Mouse (Mus musculus) cerebellum, adult 2 months (tissue): ENCODE measurements around the gene Tmem192.

ENCODE experiments used
- CTCF ChIP-seq: fragments of 200-500 bp; IDR thresholded peaks from 2 replicates; pipeline ENCODE4 v1.5.1; 2011; ENCODE audit warnings: low read depth, mild to moderate bottlenecking, control low read depth, low read length, moderate library complexity, borderline replicate concordance; ENCODE audit not compliant: insufficient read depth
- POLR2A ChIP-seq: fragments of 200-500 bp; IDR thresholded peaks from 2 replicates; pipeline ENCODE4 v1.6.1; 2011; ENCODE audit warnings: low read length, control low read depth, borderline replicate concordance; ENCODE audit not compliant: insufficient read depth

- TF ChIP-seq POLR2A (no peak), CTCF (no peak)
Measured at GRCm38 (mm10) chr8:64948371-64948770, 1.4 kb downstream of the Tmem192 start.
